Mouse (Mus musculus) spleen, adult 2 months (tissue): ENCODE data around the gene Ccnf.

ENCODE experiments used
- CTCF ChIP-seq: fragments of 200-500 bp; IDR thresholded peaks from 2 replicates; pipeline ENCODE4 v1.5.1; 2011; ENCODE audit warnings: mild to moderate bottlenecking, inconsistent platforms; ENCODE audit not compliant: insufficient read depth, insufficient read length, insufficient replicate concordance; ENCODE audit errors: extremely low read depth
- POLR2A ChIP-seq: fragments of 200-500 bp; IDR thresholded peaks from 2 replicates; pipeline ENCODE4 v1.6.1; 2011; ENCODE audit warnings: low read depth, low read length, inconsistent platforms

DNA sequence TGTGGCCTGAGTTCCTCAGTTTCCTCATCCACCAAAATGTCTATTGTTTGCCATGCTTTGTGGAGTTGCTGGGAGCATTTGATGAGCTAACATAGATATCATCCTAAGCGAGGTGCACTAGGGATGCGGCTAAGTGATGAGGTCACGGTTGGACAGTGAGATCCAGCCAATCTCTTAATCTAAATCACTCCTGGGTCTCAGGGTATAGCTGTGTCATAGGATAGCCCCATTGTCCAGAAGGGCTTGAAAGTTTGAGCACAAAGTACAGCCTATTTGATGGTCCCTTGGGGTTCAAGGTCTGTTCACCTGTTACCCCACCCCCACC lies 41.4 kb downstream of the Ccnf start:
- TF ChIP-seq CTCF (no peak), POLR2A (no peak)
